Mouse (Mus musculus) stomach, postnatal 0 days (tissue): ENCODE measurements around the gene Cad. TPM values are rescaled to one million over a fixed set of nuclear protein-coding genes. Genes with fewer than 3 reads are reported as not detected.
"Not testable (repeated sequence)": the region's sequence is repeated elsewhere in the genome, so short reads cannot be mapped to it uniquely, and the experiment has no call there.

Experiments used
- ATAC-seq: fragments of 200-750 bp; cut with Nextera tagmentation; 2 replicates; pipeline ENCODE4 v1.8.0; 2017; ENCODE audit not compliant: low FRiP score, low TSS enrichment
- DNase-seq: peaks from one replicate; pipeline ENCODE4 v3.0.0-alpha.2; 2016; ENCODE audit warnings: low spot score
- H3K27ac ChIP-seq: fragments of 300-500 bp; sonication (generic); replicated peaks from 2 replicates; pipeline ENCODE4 v1.5.1; 2014; ENCODE audit warnings: mild to moderate bottlenecking, control low read depth
- H3K27me3 ChIP-seq: fragments of 300-500 bp; sonication (generic); 2 replicates; pipeline ENCODE4 v1.6.1; 2014; ENCODE audit warnings: low read length; ENCODE audit not compliant: control insufficient read depth, insufficient read depth
- H3K36me3 ChIP-seq: fragments of 300-500 bp; sonication (generic); 2 replicates; pipeline ENCODE4 v1.6.1; 2014; ENCODE audit warnings: low read length, mixed read lengths; ENCODE audit not compliant: control insufficient read depth, insufficient read depth
- H3K4me1 ChIP-seq: fragments of 300-500 bp; sonication (generic); replicated peaks from 2 replicates; pipeline ENCODE4 v1.6.1; 2014; ENCODE audit warnings: antibody characterized with exemption; ENCODE audit not compliant: control insufficient read depth, insufficient read depth
- H3K4me2 ChIP-seq: fragments of 300-500 bp; sonication (generic); replicated peaks from 2 replicates; pipeline ENCODE4 v1.6.1; 2014; ENCODE audit warnings: low read depth, mild to moderate bottlenecking, control low read depth, moderate library complexity
- H3K4me3 ChIP-seq: fragments of 300-500 bp; sonication (generic); 2 replicates; pipeline ENCODE4 v1.5.1; 2014; ENCODE audit warnings: low read depth, low read length, control low read depth
- H3K9ac ChIP-seq: fragments of 300-500 bp; sonication (generic); 2 replicates; pipeline ENCODE4 v1.6.1; 2014; ENCODE audit warnings: mild to moderate bottlenecking, low read length, control low read depth, mixed read lengths
- H3K9me3 ChIP-seq: fragments of 300-500 bp; sonication (generic); 2 replicates; pipeline ENCODE4 v1.6.1; 2016; ENCODE audit warnings: low read length; ENCODE audit not compliant: control insufficient read depth
- CTCF ChIP-seq: IDR thresholded peaks from 2 replicates; pipeline ENCODE4 v1.5.1; 2016; ENCODE audit warnings: antibody characterized with exemption, low read depth, mild to moderate bottlenecking, moderate library complexity
- EP300 ChIP-seq: optimal IDR thresholded peaks from 2 replicates; pipeline ENCODE3; 2016; ENCODE audit warnings: antibody characterized with exemption
- WGBS: fragments of 180-500 bp; shearing (Covaris S2); extraction: QIAGEN DNeasy Blood & Tissue Kit; methylation state at CpG from one replicate; pipeline ENCODE4 v1.1.7; 2014; 5-methylcytosine and 5-hydroxymethylcytosine counted together
- polyA plus RNA-seq: library from polyadenylated mRNA; unstranded; fragments of >200 nt; fragmentation: Nextera tagmentation; extraction: Ambion mirVana; gene quantifications from 2 replicates; pipeline ENCODE4 v1.2.1, GENCODE M21; 2015

The Cad gene
- polyA plus RNA-seq, 1 experiment from 2014 or later = 6.1 TPM

GRCm38 (mm10) chr5:31046416-31046815, 8.2 kb upstream of the Cad start:
- Histone ChIP-seq H3K9ac (no peak overlapping the region), H3K27ac (no peak overlapping the region), H3K27me3 (no peaks in the 10 kb centered on the region), H3K4me3 (no peak overlapping the region), H3K36me3 (no peaks in the 10 kb centered on the region; the same call in 1 of the 2 replicates), H3K9me3 (no peaks in the 10 kb centered on the region), H3K4me1 (no peaks in the 10 kb centered on the region), H3K4me2 (no peak overlapping the region)
- DNase-seq (no peak), ATAC-seq (no peak)
- 86% methylated on average over 6 of the region's 6 CpGs for WGBS
- TF ChIP-seq CTCF (no peak), EP300 (no peak)

GRCm38 (mm10) chr5:31047074-31047473, 7.5 kb upstream of the Cad start:
- no peaks in the 10 kb centered on the region; the same call in 1 of the 2 replicates for H3K36me3 ChIP-seq
- ATAC-seq (no peak), DNase-seq (no peak)
- TF ChIP-seq EP300 (no peak), CTCF (no peak)
- peak overlapping the region; percentile 74 for H3K4me2 ChIP-seq
- H3K4me3 ChIP-seq = no peak overlapping the region
- WGBS = 77% methylated on average over 5 of the region's 5 CpGs
- no peaks in the 10 kb centered on the region for H3K27me3 ChIP-seq
- no peaks in the 10 kb centered on the region for H3K4me1 ChIP-seq
- no peak overlapping the region for H3K9ac ChIP-seq
- H3K27ac ChIP-seq = no peak overlapping the region
- H3K9me3 ChIP-seq = no peaks in the 10 kb centered on the region

- Histone ChIP-seq H3K4me1 (no peaks in the 10 kb centered on the region), H3K4me3 (peak within 1 kb of the TSS; percentile 74), H3K27me3 (no peaks in the 10 kb centered on the region), H3K9ac (peak within 1 kb of the TSS; percentile 94), H3K27ac (peak within 1 kb of the TSS; percentile 99), H3K36me3 (peaks cover 2% of the 10 kb centered on the region; the same call in 1 of the 2 replicates), H3K9me3 (no peaks in the 10 kb centered on the region), H3K4me2 (peak within 1 kb of the TSS; percentile 74)
- ATAC-seq (peak; percentile 98), DNase-seq (peak; percentile 99)
- peak; percentile 91 for TF ChIP-seq EP300
- peak; percentile 45 for TF ChIP-seq CTCF
- WGBS = under 1% methylated on average over 72 of the region's 73 CpGs
Measured at GRCm38 (mm10) chr5:31047848-31048762, 6.5 kb upstream of the Cad start, which contains the start of gene Atraid. Gene Atraid, plus strand, starts transcription at chr5:31048312.

- Histone ChIP-seq H3K27ac (peak within 1 kb of the TSS; percentile 99), H3K4me2 (peak within 1 kb of the TSS; percentile 74), H3K4me1 (no peaks in the 10 kb centered on the region), H3K27me3 (no peaks in the 10 kb centered on the region), H3K36me3 (peaks cover 2% of the 10 kb centered on the region; the same call in 1 of the 2 replicates), H3K4me3 (peak within 1 kb of the TSS; percentile 74), H3K9ac (peak within 1 kb of the TSS; percentile 94), H3K9me3 (no peaks in the 10 kb centered on the region)
- WGBS = 0% methylated on average over 23 of the region's 23 CpGs
- DNase-seq (peak; percentile 52), ATAC-seq (peak; percentile 51)
- TF ChIP-seq CTCF (peak; percentile 75), EP300 (no peak)
Measured at GRCm38 (mm10) chr5:31048763-31049641, 5.6 kb upstream of the Cad start, which contains the start of gene Slc5a6. Gene Slc5a6, minus strand, starts transcription at chr5:31048924.

- H3K36me3 ChIP-seq = 0 out of 2 replicates have a peak, but pooled peaks cover 2% of the 10 kb centered on the region
- TF ChIP-seq EP300 (no peak), CTCF (peak; percentile 33)
- no peaks in the 10 kb centered on the region for H3K27me3 ChIP-seq
- DNase-seq = no peak
- no peaks in the 10 kb centered on the region for H3K9me3 ChIP-seq
- H3K4me2 ChIP-seq = no peak overlapping the region
- ATAC-seq = no peak
- no peak overlapping the region for H3K9ac ChIP-seq
- H3K4me3 ChIP-seq = no peak overlapping the region
- no peak overlapping the region for H3K27ac ChIP-seq
- H3K4me1 ChIP-seq = no peaks in the 10 kb centered on the region
Measured at GRCm38 (mm10) chr5:31050427-31050826, 4.2 kb upstream of the Cad start.

GRCm38 (mm10) chr5:31053728-31054127, 852 bp upstream of the Cad start:
- H3K9ac ChIP-seq, H3K4me1 ChIP-seq, H3K36me3 ChIP-seq, DNase-seq, H3K27me3 ChIP-seq, ATAC-seq, H3K9me3 ChIP-seq: not testable (repeated sequence)
- Histone ChIP-seq H3K27ac (peak overlapping the region; percentile 58; the same call in 1 of the 2 replicates), H3K4me2 (peak overlapping the region; percentile 98; the same call in 1 of the 2 replicates), H3K4me3 (peak overlapping the region; percentile 60)
- WGBS = 52% methylated on average over 4 of the region's 4 CpGs
